Mouse (Mus musculus) lung, adult 2 months (tissue): Measurements from ENCODE around the gene Vmn1r129.
"Not testable (repeated sequence)": the region's sequence is repeated elsewhere in the genome, so short reads cannot be mapped to it uniquely, and the experiment has no call there.

ENCODE experiments used
- CTCF ChIP-seq: fragments of 200-500 bp; IDR thresholded peaks from 2 replicates; pipeline ENCODE4 v1.5.1; 2011; ENCODE audit warnings: mild to moderate bottlenecking, low read length, control low read depth; ENCODE audit not compliant: insufficient read depth
- POLR2A ChIP-seq: fragments of 200-500 bp; IDR thresholded peaks from 2 replicates; pipeline ENCODE4 v1.6.1; 2011; ENCODE audit warnings: low read depth, mild to moderate bottlenecking, control low read depth, low read length, borderline replicate concordance; ENCODE audit errors: extremely low read depth

DNA sequence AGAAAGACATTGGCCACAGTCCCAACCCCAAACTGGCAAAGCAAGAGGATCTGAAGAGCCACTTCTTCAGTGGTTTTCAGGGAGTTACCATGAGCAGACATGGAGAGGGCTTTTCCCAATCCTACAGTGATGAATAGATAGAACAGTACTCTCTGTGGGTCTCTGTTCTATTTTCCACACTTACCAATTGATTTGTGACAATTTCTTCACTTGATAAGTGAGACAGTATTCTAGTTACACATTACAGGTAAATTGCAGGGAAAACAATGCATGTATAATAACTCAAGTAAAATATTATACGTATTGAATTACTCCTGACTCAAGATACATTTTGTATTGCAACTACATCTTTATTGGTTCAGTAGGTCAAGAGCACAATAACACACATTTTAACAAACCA, at the start of gene Vmn1r129:
- not testable (repeated sequence) for TF ChIP-seq POLR2A, CTCF
